Mouse (Mus musculus): ENCODE results near the gene Ifi207.
"Not testable (repeated sequence)": the region's sequence is repeated elsewhere in the genome, so short reads cannot be mapped to it uniquely, and the experiment has no call there.

DNA sequence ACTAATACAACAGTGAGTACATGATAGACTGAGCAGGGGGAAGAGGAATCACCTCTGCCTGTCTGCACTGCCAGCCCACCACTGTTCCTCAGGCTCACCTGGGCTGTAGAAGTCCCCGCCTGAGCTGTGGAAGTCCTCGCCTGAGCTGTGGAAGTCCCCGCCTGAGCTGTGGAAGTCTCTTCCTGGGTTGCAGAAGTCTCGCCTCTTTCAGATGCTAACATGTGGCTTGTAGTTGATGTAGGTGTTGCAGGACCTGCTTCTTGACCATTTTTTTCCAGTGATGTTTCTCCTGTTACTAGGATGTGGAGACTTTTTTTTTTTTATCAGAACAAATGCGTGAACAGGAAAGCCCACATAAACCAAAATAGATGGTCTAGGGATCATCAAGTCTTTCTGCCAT lies 18.5 kb upstream of the Ifi207 start:
- not testable (repeated sequence) for TF ChIP-seq GATA1, TAL1 (IDR thresholded peaks at IDR 0.05; ENCODE audit: low read length)

Measured in erythroblast, embryonic 14.5 days (primary cell).